Mouse (Mus musculus) heart, embryonic 13.5 days (tissue): ENCODE data around the gene Dexi. TPM values are rescaled to one million over a fixed set of nuclear protein-coding genes. Genes with fewer than 3 reads are reported as not detected.

Experiments used
- ATAC-seq: fragments of 200-750 bp; cut with Nextera tagmentation; 2 replicates; pipeline ENCODE4 v1.8.0; 2017; ENCODE audit warnings: moderate TSS enrichment; ENCODE audit not compliant: insufficient number of reproducible peaks, low FRiP score, low TSS enrichment; ENCODE audit errors: extremely low read depth
- H3K27ac ChIP-seq: fragments of 300-500 bp; sonication (generic); replicated peaks from 2 replicates; pipeline ENCODE4 v1.5.1; 2015; ENCODE audit warnings: moderate library complexity, mild to moderate bottlenecking, inconsistent platforms
- H3K27me3 ChIP-seq: fragments of 300-500 bp; sonication (generic); replicated peaks from 2 replicates; pipeline ENCODE4 v1.6.1; 2015; ENCODE audit warnings: mild to moderate bottlenecking, inconsistent platforms
- H3K36me3 ChIP-seq: fragments of 300-500 bp; sonication (generic); 2 replicates; pipeline ENCODE4 v1.6.1; 2015; ENCODE audit warnings: mild to moderate bottlenecking, inconsistent platforms
- H3K4me1 ChIP-seq: fragments of 300-500 bp; sonication (generic); 2 replicates; pipeline ENCODE4 v1.6.1; 2015; ENCODE audit warnings: inconsistent platforms
- H3K4me2 ChIP-seq: fragments of 300-500 bp; sonication (generic); 2 replicates; pipeline ENCODE4 v1.6.1; 2015; ENCODE audit warnings: inconsistent platforms, mild to moderate bottlenecking, moderate library complexity
- H3K4me3 ChIP-seq: fragments of 300-500 bp; sonication (generic); 2 replicates; pipeline ENCODE4 v1.5.1; 2015; ENCODE audit warnings: moderate library complexity, mild to moderate bottlenecking, inconsistent platforms
- H3K9ac ChIP-seq: fragments of 300-500 bp; sonication (generic); 2 replicates; pipeline ENCODE4 v1.6.1; 2015; ENCODE audit warnings: inconsistent platforms, mild to moderate bottlenecking, moderate library complexity
- H3K9me3 ChIP-seq: fragments of 300-500 bp; sonication (generic); 2 replicates; pipeline ENCODE4 v1.6.1; 2016; ENCODE audit warnings: inconsistent platforms
- WGBS: fragments of 180-500 bp; shearing (Covaris S2); methylation state at CpG from one replicate; pipeline ENCODE4 v1.1.7; 2015; ENCODE audit warnings: mixed read lengths; 5-methylcytosine and 5-hydroxymethylcytosine counted together
- polyA plus RNA-seq: library from polyadenylated mRNA; unstranded; fragments of >200 nt; fragmentation: Nextera tagmentation; extraction: Ambion mirVana; gene quantifications from 2 replicates; pipeline ENCODE4 v1.2.1, GENCODE M21; 2015

Gene Dexi
- polyA plus RNA-seq, 1 experiment from 2014 or later, result 13.3 TPM

DNA sequence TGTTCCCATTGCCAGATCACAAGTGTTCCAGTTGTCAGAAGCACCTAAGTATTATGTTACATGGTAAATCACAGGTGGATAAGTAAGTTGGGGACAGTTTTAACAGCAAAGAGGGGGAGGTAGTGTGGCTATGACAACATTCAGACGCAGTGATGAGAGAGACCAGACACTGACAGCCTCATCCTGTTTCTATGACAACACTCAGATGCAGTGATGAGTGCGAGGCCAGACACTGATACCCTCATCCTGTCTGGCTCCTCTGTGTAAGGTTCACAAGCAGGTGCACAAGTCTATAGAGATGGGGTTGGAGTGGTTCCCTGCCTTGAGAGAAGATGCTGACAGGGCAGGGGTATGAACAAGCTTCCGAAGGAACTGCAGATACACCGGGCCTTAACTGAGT lies 24.3 kb upstream of the Dexi start:
- Histone ChIP-seq H3K9ac (no peak overlapping the region), H3K9me3 (no peaks in the 10 kb centered on the region), H3K4me1 (peaks cover 22% of the 10 kb centered on the region), H3K36me3 (peaks cover 65% of the 10 kb centered on the region), H3K4me3 (no peak overlapping the region), H3K27ac (no peak overlapping the region), H3K27me3 (no peaks in the 10 kb centered on the region), H3K4me2 (no peak overlapping the region)
- ATAC-seq, result no peak
- 86% methylated on average over 4 of the region's 4 CpGs for WGBS

DNA sequence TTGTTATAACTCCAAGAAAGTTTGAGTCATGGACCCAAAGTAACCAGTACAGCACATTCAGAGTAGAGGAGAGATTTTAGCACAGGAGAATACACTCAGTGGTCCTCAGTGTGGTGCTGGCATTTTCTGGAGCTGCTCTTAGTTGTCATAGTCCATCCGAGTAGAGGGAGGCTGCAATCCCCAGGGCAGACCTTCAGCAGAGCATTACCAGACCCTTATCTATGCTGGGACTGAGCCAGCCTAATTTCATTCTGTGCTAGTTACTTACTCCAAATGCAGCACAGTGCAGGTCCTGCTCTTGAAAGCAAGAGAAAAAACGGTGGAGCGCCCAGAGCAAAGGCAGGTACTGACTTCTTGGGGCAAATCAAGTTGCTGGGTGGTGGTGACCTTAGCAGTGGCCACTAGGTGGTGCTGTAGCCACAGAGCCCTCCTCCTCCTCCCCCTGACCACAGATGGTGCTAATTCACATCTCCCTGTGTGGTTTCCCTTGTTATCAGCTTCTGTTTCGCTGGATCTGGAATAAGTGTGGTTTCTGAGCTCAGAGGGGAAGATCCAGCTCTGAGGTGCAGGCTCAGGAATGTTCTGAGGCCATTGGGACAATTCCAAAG lies 22.5 kb upstream of the Dexi start:
- 27% methylated on average over 4 of the region's 4 CpGs for WGBS
- ATAC-seq, result no peak; the same call in 1 of the 2 replicates
- Histone ChIP-seq H3K27me3 (no peaks in the 10 kb centered on the region), H3K9me3 (no peaks in the 10 kb centered on the region), H3K4me3 (no peak overlapping the region), H3K4me2 (no peak overlapping the region), H3K9ac (0 out of 2 replicates have a peak overlapping the region, but pooled peaks have one; percentile 29), H3K27ac (0 out of 2 replicates have a peak overlapping the region, but pooled peaks have one; percentile 20), H3K4me1 (peaks cover 37% of the 10 kb centered on the region), H3K36me3 (peaks cover 64% of the 10 kb centered on the region)

DNA sequence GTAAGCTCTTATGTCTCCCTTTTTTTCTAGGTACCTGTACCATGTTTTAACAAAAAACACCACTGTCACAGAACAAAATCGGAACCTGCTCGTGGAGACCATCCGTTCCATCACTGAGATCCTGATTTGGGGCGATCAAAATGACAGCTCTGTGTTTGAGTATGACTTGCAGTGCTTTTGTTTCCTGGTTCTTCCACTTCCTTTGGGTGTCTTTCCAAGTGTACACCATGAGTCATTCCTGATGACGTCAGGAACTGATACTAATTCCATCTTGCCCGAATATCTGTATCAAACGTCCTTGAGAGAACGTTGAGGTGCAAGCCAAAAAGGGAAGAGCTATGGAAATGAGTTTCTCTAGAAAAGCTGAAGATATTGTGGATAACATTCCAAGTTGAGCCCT lies 17.1 kb upstream of the Dexi start:
- Histone ChIP-seq H3K36me3 (peaks cover 35% of the 10 kb centered on the region), H3K27ac (no peak overlapping the region), H3K27me3 (no peaks in the 10 kb centered on the region), H3K9ac (no peak overlapping the region), H3K9me3 (no peaks in the 10 kb centered on the region), H3K4me3 (no peak overlapping the region), H3K4me2 (no peak overlapping the region), H3K4me1 (peaks cover 33% of the 10 kb centered on the region)
- ATAC-seq, result no peak
- 73% methylated on average over 8 of the region's 8 CpGs for WGBS

DNA sequence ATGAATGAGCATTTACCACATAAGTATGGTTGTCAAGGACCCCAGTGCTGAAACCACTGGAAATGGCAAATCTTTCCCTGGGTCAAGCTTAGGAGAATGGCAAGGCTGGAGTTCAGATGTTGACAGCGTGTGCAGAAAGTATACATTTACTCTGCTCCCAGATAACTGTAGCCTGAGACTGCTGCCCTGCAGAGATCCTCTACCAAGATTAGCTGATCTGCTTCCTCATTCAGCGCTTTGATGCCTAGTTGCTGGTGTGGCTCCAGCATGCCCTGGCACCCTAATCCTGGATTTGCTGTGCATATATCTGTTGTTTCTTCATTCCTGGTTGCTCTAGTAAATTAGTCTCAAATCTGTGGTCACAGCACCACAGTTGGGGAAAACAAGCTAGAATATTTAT lies 11.0 kb upstream of the Dexi start:
- Histone ChIP-seq H3K9me3 (no peaks in the 10 kb centered on the region), H3K4me2 (no peak overlapping the region), H3K27ac (no peak overlapping the region), H3K4me1 (peaks cover 16% of the 10 kb centered on the region), H3K9ac (no peak overlapping the region), H3K27me3 (no peaks in the 10 kb centered on the region), H3K4me3 (no peak overlapping the region), H3K36me3 (no peaks in the 10 kb centered on the region)
- no peak for ATAC-seq
- 85% methylated on average over 2 of the region's 2 CpGs for WGBS

GRCm38 (mm10) chr16:10551592-10551991 lies 8.7 kb upstream of the Dexi start:
- H3K27ac ChIP-seq, result no peak overlapping the region
- WGBS, result 78% methylated on average over 4 of the region's 4 CpGs
- ATAC-seq, result no peak
- no peak overlapping the region for H3K4me2 ChIP-seq
- H3K9me3 ChIP-seq, result no peaks in the 10 kb centered on the region
- no peaks in the 10 kb centered on the region for H3K27me3 ChIP-seq
- H3K9ac ChIP-seq, result no peak overlapping the region
- H3K4me3 ChIP-seq, result no peak overlapping the region
- H3K36me3 ChIP-seq, result no peaks in the 10 kb centered on the region
- H3K4me1 ChIP-seq, result peaks cover 12% of the 10 kb centered on the region

DNA sequence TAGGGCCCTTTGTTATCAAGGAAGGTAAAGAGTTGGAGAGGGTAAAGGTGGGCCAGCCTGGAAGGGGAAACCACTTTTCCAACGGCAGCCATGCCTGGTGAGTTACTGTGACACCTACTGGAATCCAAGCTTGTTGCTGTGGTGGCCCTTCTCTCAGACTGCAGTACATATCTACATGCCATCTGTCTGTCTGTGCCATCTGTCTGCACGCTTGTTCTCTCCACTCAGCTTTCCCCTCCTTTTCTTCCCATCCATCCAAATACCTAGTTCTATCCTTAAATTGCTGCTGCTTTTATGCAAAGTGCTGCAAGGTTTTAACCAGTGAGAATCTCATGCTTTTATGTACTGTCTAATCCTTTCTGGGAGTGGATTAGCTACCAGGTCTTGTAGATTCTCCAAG lies 6.7 kb upstream of the Dexi start:
- Histone ChIP-seq H3K4me3 (no peak overlapping the region), H3K4me1 (peaks cover 21% of the 10 kb centered on the region), H3K4me2 (no peak overlapping the region), H3K27me3 (no peaks in the 10 kb centered on the region), H3K27ac (no peak overlapping the region), H3K9ac (no peak overlapping the region), H3K9me3 (no peaks in the 10 kb centered on the region), H3K36me3 (no peaks in the 10 kb centered on the region)
- no peak for ATAC-seq
- WGBS, result 62% methylated on average over 2 of the region's 2 CpGs

DNA sequence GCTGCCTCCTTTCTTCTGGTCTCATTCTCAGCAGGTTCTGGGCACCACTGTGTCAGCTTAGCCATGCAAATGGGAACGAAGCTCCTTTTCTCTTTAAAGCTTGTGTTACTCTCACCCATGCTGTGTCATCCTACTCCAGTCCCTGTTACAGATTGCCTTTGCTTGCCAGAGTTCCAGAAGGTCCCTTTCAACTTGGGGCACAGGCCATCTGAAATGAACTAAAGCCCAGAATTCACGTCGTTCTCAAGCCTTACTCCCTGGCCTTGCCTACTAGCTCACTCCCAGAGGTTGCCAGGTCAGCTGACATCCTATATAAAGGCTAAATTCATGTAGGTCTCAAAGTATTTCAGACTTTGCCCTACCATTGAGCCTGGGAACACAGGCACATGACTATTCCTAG lies 6.1 kb upstream of the Dexi start:
- H3K27ac ChIP-seq, result no peak overlapping the region
- no peak overlapping the region for H3K9ac ChIP-seq
- no peaks in the 10 kb centered on the region for H3K9me3 ChIP-seq
- peaks cover 24% of the 10 kb centered on the region for H3K4me1 ChIP-seq
- no peak overlapping the region for H3K4me3 ChIP-seq
- H3K36me3 ChIP-seq, result no peaks in the 10 kb centered on the region
- ATAC-seq, result no peak
- WGBS, result 68% methylated on average over 3 of the region's 3 CpGs
- H3K4me2 ChIP-seq, result no peak overlapping the region
- H3K27me3 ChIP-seq, result no peaks in the 10 kb centered on the region

DNA sequence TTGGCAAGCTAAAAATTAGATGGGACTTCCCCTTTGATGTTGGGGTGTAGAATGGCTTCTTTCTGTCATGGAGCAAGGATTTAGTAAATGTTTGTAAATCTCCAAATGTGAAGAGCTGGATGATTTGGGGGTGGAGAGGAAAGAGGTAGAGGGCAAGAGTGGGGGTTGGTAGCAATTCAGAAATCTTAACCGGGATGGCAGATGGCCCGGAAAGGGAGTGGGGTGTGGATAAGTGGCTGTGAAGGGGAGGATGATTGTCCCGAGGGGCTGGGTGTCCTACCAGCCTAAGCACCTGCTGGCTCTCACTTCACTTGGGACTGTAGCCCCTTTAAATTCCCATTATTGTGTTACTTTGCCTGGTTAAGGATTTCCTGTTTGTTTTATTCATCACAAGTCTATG lies 4.0 kb upstream of the Dexi start:
- 46% methylated on average over 3 of the region's 3 CpGs for WGBS
- ATAC-seq, result no peak
- H3K4me1 ChIP-seq, result peaks cover 29% of the 10 kb centered on the region
- no peak overlapping the region for H3K27ac ChIP-seq
- peak overlapping the region; percentile 86 for H3K4me2 ChIP-seq
- no peaks in the 10 kb centered on the region for H3K9me3 ChIP-seq
- H3K9ac ChIP-seq, result peak overlapping the region; percentile 92; the same call in 1 of the 2 replicates
- 0 out of 2 replicates have a peak overlapping the region, but pooled peaks have one; percentile 3 for H3K4me3 ChIP-seq
- no peaks in the 10 kb centered on the region for H3K36me3 ChIP-seq
- no peaks in the 10 kb centered on the region for H3K27me3 ChIP-seq

- Histone ChIP-seq H3K4me1 (peaks cover 43% of the 10 kb centered on the region), H3K27ac (peak within 1 kb of the TSS; percentile 69), H3K9me3 (no peaks in the 10 kb centered on the region), H3K4me3 (peak within 1 kb of the TSS; percentile 71), H3K9ac (peak within 1 kb of the TSS; percentile 92), H3K4me2 (peak within 1 kb of the TSS; percentile 86), H3K27me3 (no peaks in the 10 kb centered on the region), H3K36me3 (no peaks in the 10 kb centered on the region)
- peak; percentile 82 for ATAC-seq
- under 1% methylated on average over 58 of the region's 58 CpGs for WGBS
These were observed 2.3 kb upstream of the Dexi start, which contains the start of gene Clec16a for GRCm38 (mm10) chr16:10544995-10545622. TSS of gene Clec16a (plus strand) at chr16:10545339.

GRCm38 (mm10) chr16:10542266-10542665 lies 588 bp downstream of the Dexi start:
- peaks cover 65% of the 10 kb centered on the region for H3K4me1 ChIP-seq
- 4% methylated on average over 22 of the region's 22 CpGs for WGBS
- H3K9ac ChIP-seq, result peak overlapping the region; percentile 96
- no peaks in the 10 kb centered on the region for H3K9me3 ChIP-seq
- no peaks in the 10 kb centered on the region for H3K27me3 ChIP-seq
- H3K4me3 ChIP-seq, result peak overlapping the region; percentile 90
- no peak for ATAC-seq
- no peaks in the 10 kb centered on the region for H3K36me3 ChIP-seq
- H3K4me2 ChIP-seq, result peak overlapping the region; percentile 88
- peak overlapping the region; percentile 95 for H3K27ac ChIP-seq

- H3K4me2 ChIP-seq, result peak overlapping the region; percentile 88
- H3K36me3 ChIP-seq, result no peaks in the 10 kb centered on the region
- 19% methylated on average over 7 of the region's 7 CpGs for WGBS
- no peaks in the 10 kb centered on the region for H3K9me3 ChIP-seq
- peak overlapping the region; percentile 90 for H3K4me3 ChIP-seq
- no peaks in the 10 kb centered on the region for H3K27me3 ChIP-seq
- H3K9ac ChIP-seq, result peak overlapping the region; percentile 96
- ATAC-seq, result no peak
- peaks cover 65% of the 10 kb centered on the region for H3K4me1 ChIP-seq
- peak overlapping the region; percentile 95 for H3K27ac ChIP-seq
These were observed 1.3 kb downstream of the Dexi start for GRCm38 (mm10) chr16:10541598-10541930.
